Mouse (Mus musculus): ENCODE data around the gene Kl.

Gene Kl

GRCm38 (mm10) chr5:151028906-151029305, 76.5 kb downstream of the Kl start:
- ATAC-seq (ENCODE audit: low TSS enrichment): no peak

DNA sequence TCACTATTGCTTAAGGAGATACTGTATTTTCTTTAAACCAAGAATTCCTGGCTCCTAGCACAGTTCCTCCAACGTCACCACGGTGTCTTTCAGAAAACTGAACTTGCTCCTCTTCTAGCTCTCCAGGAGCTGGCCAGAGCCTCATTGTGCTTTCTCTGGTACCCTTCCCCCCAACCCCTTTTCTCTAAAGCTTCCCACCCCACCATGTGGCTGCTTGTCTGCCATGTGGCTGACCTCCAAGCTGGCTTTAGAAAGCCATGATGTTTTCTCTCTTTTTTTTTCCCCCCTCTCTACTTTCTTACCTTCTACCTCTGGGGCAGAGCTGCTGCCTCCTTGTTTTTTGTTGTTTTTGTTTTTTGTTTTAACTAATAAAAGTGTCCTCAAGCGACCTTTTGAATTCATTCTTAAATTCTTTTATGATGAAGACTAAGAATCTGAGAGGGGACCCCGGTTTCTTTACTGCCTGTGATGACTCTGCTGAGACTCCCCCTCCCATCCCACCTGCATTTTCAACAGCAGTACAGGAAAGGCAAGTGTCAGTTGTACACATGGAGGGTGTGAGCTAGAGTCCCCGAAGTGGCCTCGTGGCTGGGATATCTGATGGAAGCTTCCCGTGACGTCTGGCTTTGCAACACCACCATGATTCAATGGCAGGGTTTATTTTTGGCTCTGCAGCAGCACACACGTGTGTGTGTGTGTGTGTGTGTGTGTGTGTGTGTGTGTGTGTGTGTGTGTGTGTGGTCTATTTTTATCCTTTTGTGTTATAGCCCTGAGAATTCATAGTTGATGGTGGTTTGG, 82.5 kb downstream of the Kl start:
- ATAC-seq (ENCODE audit: low TSS enrichment): no peak

GRCm38 (mm10) chr5:151037871-151038270, 85.5 kb downstream of the Kl start:
- no peak for ATAC-seq (ENCODE audit: low TSS enrichment)

DNA sequence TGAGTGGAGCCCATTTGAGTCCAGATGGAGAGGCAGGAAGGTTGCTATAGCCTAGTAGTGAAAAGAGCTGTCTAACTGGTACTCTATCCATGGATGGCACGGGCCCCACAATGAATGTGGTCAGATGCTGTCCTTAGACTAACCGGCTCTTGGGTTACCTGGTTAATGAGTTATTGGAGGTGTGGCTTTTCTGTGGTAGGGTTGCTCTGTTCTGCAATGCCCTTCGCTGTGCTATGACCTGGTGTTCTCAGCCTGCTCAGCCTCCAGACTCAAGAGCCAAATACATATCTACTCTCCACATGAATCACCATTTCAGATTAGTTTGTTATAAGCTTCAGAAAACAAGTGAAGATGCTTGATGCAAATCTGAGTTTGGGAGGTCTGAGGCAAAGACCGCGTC, 90.5 kb downstream of the Kl start:
- ATAC-seq (ENCODE audit: low TSS enrichment): no peak

Data from frontal cortex, adult (tissue).